Mouse (Mus musculus): ENCODE measurements around the gene Acvr1. TPM values are rescaled to one million over a fixed set of nuclear protein-coding genes. Genes with fewer than 3 reads are reported as not detected.
A peak's percentile ranks its signal among the peaks of the same experiment; 100 is the strongest.

Gene Acvr1
- total RNA-seq, 2 experiments from 2014 or later: 32.2 to 32.8 TPM

DNA sequence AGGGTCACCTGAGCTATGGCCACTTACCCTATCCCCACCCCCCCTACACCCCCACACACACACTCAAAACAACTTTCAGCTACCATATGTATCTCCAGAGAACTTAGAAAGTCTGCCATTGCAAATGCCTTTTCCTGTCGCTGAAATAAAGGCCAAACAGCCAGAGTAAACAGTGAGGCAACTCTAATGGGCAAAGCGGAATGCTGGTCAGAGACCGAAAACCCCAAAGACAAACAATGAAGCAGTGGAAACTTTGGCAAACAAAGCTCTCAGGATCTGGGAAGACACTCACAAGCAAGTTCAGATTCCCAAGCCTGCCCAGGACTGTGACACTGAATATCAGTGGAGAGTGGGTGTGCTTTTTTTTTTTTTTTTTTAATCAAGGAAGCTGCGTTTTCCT is 4.8 kb downstream of the Acvr1 start:
- DNase-seq (ENCODE audit: low spot score in 2 of 2): no peak

DNA sequence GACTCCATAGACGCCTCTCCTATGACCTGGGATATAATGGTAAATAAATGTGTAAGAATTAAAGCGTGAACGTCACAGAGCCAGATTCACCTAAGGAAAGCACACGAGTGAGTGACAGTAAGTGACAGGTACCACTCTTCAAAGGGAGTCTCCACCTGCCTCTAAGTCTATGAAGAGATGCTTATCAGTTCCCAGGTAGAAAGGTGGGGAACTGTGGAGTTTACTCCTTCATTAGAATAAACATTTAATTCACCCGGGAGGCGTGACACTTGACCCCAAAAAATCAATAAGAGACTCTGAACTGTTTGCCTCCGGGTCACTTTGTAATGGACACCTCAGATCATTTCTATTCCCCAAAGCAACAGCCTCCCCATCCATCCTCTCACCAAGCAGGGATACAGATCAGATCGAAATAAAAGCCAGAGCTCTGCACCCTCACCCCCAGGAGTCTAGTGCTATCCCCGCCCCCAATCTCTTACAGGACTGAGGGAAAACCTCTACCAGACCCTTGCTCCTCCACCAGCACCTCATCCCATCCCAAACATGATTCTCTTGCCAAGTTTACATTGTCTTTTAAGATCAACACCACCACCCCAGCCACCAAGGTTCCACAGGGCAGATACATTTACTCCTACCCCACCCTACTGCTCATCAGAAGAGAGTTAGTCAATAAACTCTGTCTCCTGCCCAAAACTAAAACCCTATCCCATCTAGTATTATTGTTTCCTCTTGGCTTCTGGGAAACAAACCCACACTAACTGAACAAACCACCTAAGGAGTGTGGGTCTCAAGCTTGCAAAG is 9.7 kb downstream of the Acvr1 start:
- DNase-seq (ENCODE audit: low spot score in 2 of 2): no peak

DNA sequence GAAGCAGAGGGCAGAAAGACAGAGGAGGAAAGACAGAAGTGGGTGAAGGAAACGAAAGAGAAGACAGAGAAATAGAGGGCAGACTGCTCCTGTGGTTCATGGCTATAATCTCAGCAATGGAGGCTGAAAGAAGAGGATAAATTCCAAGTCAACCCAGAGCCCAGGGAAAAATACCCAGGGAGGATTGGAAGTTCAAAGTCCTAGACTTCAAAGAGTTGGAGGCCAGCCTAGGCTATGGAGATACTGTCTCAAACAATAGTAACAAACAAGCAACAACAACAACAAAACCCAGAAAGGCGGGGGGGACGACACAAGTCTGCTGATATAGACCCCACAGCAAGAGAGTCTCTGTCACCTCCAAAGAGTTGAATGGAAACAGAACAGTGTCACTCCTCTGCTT is 14.7 kb downstream of the Acvr1 start:
- no peak for DNase-seq (ENCODE audit: low spot score in 2 of 2)

- DNase-seq (ENCODE audit: low spot score in 2 of 2): no peak
These were observed 15.1 kb downstream of the Acvr1 start for GRCm38 (mm10) chr2:58551866-58552265.

GRCm38 (mm10) chr2:58550488-58550887 is 16.5 kb downstream of the Acvr1 start:
- no peak for DNase-seq (ENCODE audit: low spot score in 2 of 2)

DNA sequence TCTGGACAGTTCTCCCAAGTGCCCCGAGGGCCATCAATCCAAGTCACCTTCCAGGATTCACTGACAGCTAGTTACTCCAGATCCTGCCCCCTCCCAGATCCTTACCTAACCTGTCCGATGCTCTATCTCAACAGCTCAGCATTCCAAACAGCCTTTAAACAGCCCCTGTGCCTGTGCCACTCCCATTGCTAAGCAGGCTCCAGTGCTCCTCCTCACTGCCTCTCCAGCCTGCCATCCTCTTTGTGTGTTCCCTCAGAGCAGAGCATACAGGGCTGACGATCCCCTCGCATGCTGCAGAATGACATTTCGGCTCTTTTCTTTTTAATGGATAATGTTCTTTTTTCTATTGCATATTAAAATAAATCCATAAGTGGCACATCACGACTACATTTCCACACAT is 17.0 kb downstream of the Acvr1 start:
- no peak for DNase-seq (ENCODE audit: low spot score in 2 of 2)

DNA sequence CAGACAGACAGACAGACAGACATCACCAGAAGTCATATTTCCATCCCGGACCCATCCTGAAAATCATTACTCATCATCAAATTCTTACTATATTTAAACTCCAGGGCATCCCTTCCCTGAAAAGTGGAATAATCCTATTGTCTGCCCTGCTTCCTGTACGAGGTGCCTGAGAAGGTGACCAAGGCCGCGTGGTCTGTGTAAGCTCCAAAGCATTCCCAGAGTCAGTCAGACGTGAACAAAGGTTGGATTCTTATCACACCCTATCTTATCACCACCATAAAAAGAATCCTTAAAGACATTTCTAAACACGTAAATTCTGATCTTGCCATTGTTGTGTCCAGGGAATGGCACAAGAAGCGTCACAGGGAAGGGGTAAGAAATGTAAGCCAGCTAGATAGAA is 18.0 kb downstream of the Acvr1 start:
- DNase-seq (ENCODE audit: low spot score in 2 of 2): no peak

- DNase-seq (ENCODE audit: low spot score in 2 of 2): no peak
These were observed 20.7 kb downstream of the Acvr1 start for GRCm38 (mm10) chr2:58546264-58546663.

GRCm38 (mm10) chr2:58544368-58544767 is 22.6 kb downstream of the Acvr1 start:
- no peak for DNase-seq (ENCODE audit: low spot score in 2 of 2)

DNA sequence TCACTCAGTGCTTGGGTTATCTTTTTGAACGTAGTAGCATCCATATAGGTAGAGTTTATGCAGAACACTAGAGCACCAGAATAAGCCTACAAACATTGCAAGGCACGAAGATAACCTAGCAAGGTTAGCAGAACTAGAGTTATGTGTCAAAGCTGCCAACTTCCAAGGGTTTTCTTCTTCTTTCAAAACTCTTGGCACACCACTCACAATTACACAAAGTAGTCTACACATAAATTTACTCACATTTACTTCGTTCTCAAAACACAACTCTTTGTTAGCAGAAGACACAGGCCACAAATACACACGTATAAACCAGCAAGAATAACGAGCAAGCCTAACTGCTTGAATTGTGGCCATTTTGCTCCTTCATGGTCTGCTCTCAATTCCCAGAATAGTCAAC is 23.7 kb downstream of the Acvr1 start:
- DNase-seq (ENCODE audit: low spot score in 2 of 2): no peak

GRCm38 (mm10) chr2:58538196-58538595 is 28.8 kb downstream of the Acvr1 start:
- DNase-seq (ENCODE audit: low spot score in 2 of 2): no peak

DNA sequence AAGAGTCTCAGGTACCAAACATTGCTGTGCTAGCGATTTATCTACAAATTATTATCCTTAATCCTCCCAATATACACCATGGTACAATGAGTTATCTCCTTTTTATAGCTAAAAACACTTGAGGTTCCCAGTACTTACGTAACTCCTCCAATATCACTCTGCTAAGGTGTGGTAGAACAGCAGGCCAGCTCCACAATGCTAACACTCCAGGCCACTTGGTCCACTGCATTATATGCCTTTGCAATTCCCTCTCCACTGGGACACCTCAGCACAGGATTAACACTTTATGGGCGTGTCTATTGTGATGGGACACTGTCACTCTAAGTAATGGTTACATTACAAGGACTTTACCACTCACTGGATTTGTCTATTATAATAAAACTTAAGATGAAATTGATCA is 30.2 kb downstream of the Acvr1 start:
- no peak for DNase-seq (ENCODE audit: low spot score in 2 of 2)

- no peak for DNase-seq (ENCODE audit: low spot score in 2 of 2)
These were observed 31.7 kb downstream of the Acvr1 start for GRCm38 (mm10) chr2:58535233-58535632.

- DNase-seq (ENCODE audit: low spot score in 2 of 2): no peak
These were observed 32.6 kb downstream of the Acvr1 start for GRCm38 (mm10) chr2:58534379-58534778.

GRCm38 (mm10) chr2:58533521-58534001 is 33.4 kb downstream of the Acvr1 start:
- no peak for DNase-seq (ENCODE audit: low spot score in 2 of 2)

GRCm38 (mm10) chr2:58532260-58532850 is 34.6 kb downstream of the Acvr1 start:
- peak; percentile 39 to 60 for DNase-seq (ENCODE audit: low spot score in 2 of 2)

- no peak for DNase-seq (ENCODE audit: low spot score in 2 of 2)
These were observed 36.4 kb downstream of the Acvr1 start for GRCm38 (mm10) chr2:58530521-58530920.

DNA sequence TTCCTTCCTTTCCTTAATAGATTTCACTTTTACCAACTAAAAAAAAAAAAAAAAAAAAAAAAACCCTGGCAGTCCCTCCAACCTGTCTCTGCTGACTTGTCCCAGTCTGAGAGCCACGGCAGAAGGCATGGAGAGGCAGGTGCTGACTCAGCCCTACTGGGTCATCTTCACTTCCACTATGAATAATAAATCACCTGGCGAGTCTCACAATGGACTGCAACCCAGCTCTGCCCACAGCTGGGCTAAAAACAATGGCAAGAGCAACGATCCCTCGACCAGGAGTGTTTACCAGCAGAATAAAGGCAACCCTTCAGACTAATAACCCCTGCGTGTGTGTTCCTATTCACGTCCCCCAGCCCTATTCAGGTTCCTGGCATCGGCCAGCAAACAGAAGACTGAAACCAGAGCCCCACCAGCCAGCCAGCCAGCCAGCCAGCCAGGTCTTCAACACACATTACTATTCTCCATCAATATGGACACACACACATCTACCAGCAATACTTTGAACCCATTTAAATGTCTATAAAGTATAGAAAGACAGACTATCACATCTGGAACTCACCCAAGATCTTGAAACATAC is 37.0 kb downstream of the Acvr1 start:
- no peak for DNase-seq (ENCODE audit: low spot score in 2 of 2)

DNA sequence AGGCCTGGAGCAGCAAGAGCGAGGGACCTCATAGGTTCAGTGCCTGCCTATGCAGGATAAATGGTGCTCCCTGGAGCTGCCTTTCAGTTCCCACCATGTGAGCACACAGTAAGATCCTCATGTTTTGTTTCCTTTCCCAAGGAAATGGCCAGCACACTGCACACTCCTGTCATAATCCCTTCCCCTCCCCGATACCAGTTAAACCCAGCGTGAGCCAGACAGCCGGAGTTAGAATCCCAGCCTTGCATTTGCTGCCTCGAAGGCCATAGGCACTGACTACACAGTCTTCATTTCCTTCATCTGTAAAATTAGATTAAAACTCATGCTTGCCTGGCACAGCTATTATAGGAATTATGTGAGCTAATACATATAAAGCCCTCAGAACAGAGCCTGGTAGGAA is 37.6 kb downstream of the Acvr1 start:
- DNase-seq (ENCODE audit: low spot score in 2 of 2): no peak

DNA sequence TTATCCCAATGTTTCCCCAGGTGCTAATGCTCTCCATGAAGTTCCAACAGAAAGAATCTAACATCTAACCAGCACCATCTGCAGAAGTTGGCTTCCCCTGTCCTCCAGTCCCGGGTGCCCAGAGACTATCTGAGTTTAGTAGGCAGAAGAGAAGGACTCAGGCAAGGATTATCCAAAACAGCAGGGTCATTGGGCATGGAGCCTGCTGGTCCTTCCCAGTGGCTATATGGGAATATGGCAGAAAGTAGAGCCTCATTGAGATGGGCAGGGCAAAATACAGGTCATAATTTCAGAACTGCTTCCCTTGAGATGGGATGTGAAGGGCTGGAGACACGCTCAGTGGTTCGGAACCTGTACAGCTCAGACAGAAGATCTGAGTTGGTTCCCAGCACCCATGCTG is 39.2 kb downstream of the Acvr1 start:
- no peak for DNase-seq (ENCODE audit: low spot score in 2 of 2)

GRCm38 (mm10) chr2:58524356-58524755 is 42.6 kb downstream of the Acvr1 start:
- DNase-seq (ENCODE audit: low spot score in 2 of 2): no peak

DNA sequence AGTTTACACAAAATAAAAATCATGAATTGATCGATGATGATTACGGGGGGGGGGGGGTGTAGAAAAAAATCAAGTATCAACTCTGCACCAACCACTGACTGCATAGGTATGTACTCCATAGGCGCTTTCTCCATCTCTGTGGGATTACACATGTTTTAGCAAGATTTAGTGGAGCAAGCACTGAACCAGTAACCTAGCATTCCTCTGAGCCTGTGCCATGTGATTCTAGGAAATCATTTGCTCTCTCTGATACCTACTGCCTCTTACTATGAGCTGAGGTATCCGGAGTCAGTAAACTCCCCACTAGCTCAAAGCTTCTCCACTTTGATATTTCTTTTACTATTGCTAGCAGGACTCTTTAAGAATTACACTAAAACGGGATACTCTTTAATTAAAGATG is 43.1 kb downstream of the Acvr1 start:
- no peak for DNase-seq (ENCODE audit: low spot score in 2 of 2)
